Mouse (Mus musculus) retina, embryonic 14.5 days (tissue): Measurements from ENCODE around the gene Il18r1.
A peak's percentile ranks its signal among the peaks of the same experiment; 100 is the strongest.

Experiments used
- DNase-seq: peaks from one replicate; pipeline ENCODE4 v3.0.0-alpha.2; 2015; ENCODE audit warnings: low spot score

The Il18r1 gene

DNA sequence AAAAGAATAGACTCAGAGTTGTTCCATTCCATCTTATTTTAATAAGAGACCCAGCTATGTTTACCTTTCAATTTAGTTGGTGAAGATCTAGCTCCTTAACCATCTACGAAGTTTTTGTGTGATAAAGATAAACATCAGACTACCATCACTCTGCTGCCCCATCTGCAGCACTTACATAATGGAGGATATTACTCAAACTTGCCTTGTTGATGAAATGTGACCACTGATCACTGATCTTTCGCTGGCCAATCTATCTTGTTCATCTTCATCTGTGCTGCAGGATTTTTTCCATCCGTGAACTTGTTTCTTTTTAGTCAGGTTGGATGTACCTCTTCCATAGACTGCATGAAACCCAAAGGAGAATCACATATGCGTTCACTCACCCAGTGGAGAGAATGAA, 29.2 kb downstream of the Il18r1 start:
- DNase-seq, result no peak

DNA sequence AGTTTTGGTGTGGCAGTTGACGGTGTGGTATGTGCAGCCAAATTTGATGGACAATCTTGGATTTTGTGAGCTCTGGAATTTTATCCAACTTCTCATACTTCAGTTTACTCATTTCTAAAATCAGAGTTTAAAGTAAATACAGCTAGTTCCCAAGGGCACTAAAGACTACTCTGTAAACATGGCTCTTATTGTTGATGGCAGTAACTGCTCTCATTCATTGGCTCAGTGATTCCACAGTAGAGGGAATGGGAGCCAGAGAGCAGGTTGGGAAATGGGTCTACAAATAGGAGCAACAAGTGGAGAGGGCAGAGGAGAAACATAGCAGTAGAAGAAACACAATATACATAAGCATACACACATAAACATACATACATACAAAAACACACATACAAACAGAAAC, 34.4 kb downstream of the Il18r1 start:
- DNase-seq, result no peak

DNA sequence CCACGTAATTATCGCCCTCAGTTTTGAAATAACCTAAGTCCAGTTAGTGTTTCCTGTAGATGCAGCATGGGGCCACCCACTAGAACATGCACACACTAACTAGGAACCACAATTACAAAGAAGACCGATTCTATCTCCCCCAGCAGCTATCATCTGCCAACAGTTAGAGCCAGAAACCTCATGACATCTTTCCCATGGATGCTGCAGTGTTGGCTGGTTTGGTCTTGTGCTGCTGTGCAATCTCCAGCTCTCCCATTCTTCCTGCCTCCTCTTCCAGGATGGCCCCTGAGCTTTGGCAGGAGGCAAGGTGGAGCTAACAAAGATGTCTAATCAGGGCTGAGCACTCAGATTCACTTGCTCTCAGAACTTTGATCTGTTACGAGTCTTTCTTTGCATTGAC, 35.8 kb downstream of the Il18r1 start:
- no peak for DNase-seq

DNA sequence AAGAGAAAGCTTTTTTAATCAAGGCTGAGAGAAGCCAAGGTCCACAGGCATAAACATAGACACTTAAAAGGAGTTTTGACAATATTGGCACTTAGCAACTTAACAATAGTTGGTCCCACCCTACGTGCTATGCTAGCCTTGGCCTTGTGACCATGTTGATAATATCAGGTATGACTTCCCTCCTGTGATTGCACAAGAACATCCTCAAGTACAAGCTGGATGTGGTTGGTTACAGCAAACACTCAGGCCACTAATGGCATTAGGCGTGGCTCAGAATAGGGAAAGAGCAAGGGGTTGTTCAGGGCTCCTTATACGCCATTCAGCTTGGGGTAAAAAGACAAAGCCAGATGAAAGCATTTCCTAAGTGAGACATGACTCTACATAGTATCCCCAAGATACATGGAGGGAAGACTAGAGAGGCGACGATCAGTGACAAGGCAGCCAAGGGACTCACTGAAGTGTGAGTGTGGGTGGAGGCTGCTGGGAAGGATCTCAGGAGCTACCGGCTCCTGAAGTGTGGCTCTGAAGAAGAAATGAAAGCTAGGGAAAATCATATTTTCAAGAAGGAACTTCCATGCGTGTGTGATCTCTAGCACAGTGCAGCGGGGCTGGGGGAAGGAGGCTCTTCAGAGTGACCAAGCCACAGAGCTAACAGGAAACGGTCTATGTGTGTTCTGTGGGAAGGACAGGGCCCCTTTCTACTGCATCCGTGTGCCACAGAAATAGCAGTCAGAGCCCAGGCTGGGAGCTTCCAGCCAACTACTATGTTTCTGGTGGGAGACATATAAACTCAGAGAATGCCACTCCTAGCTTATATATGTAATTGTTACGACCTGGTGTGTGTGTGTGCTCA, 36.4 kb downstream of the Il18r1 start:
- DNase-seq, result no peak

DNA sequence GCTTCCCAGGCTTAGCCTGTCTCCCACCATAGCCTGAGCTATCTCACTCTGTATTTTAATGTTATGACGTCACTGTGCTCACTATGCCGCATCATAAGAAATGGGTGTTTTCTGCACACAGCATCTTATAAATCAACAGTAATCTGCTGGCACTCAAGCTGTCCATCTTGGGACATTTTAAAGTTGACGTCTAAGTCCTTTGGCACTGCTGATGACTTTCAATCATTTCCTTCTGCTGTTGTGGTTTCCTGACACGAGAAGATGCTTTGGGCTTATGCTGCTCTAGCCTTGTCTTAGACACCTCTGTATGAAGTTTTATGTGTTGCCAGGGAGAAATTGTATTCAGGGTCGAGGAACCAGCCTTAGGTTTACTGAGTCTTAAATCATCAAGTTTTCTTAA, 39.2 kb downstream of the Il18r1 start:
- DNase-seq, result no peak

DNA sequence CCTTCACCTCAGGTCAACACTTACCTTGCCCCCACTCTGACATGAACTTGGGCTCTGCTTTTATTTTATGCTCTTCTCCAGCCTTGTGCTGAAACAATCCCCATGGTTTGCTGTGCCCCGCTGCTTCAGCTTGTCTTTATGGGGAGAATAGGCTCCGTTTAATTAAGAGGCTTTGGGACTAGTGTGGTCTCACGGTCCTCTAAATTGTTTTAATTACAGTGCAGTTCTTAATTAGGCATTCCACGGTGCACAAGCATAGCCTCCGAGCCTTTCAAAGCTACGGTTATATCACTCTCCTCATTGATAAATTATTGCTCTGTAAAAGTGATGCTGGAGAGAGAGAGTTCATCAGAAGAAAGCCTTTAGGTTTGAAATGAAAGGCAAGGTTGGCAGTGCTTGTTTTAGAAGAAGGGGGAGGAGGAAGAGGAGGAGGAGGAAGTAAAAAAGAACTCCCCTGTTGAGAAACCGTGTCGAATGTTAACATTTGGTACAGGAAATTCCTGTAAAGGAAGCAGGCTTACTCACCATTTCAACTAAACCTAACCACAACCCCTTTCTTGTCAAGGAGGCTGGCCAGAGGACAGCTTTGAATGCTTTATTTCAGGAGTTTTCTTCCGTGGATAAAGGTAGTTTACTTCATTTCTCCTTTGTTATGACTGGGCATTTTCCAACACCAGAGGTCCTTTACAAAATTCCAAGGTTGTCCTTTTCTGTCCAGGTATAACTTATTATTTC, 49.7 kb downstream of the Il18r1 start, which contains the start of gene Il18rap:
TSS of gene Il18rap (plus strand) at position 512 of the 735 bp plus-strand sequence.
- no peak for DNase-seq

DNA sequence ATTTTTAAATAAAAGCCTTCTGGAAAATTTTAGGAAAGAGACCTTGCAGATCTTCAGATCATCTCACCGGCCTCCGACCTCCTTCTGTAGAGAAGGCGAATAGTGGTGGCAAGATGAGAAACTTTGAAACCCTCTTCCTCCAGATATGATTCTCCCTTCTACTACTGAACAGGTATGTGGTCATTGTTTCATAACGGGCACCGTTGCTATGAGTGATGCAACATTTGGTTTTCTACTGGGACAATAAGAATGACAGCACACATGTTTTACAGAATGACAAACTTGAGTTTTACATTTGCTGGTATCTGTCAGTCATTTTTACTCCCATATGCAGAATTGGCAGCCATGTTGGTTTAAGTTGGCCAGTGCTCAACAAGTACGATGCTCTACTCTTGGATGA, 51.0 kb downstream of the Il18r1 start:
- no peak for DNase-seq

DNA sequence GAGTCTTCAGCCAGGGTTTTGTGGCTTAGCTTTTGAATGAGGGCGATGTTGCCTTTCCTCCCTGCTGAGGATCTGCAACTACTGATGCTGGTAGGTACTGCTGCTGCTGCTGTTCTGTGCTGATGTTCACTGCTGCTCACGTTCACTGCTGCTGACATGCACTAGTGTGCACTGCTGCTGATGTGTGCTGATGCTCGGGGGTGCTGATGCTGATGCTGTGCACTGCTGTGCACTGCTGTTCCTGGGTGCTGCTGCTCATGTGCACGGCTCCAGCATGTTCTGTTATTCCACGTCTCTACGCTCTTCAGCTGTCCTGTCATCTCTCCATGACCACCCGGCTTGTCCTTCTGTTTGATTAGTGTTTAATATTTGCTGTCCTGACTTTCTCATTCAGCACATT, 57.6 kb downstream of the Il18r1 start:
- DNase-seq, result no peak

DNA sequence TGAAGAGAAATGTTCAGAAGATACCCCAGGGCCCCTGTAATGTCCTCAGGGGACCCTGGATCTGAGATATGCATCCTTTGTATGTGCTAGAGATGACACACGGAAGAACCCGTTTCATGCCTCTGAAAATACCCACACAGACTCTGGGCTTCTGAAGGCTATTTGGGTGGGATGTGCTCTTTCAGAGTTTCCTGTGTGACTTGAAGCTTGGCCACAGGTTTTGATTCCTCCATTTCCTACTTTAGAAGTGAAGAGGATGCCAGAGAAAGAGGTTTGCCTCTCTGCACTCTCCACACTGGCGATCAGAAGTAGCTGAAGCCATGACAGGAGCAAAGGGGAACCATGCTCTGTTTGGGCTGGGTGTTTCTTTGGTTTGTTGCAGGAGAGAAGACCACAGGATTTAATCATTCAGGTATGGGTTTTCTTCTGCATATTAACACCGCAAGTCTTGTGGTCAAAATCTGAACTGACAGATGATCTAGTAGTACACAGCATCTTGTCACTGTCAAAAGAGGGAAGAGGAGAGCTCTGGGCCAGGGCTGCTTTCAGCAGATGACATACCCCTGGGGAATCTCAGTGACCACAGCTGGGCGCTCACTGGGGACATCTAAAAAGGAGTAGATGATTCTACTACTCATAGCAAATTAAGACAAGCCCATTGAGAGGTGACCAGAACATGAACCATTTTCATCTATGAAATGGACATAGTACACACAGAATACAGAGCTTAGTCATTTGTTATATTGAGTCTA, 58.8 kb downstream of the Il18r1 start:
- DNase-seq, result no peak

DNA sequence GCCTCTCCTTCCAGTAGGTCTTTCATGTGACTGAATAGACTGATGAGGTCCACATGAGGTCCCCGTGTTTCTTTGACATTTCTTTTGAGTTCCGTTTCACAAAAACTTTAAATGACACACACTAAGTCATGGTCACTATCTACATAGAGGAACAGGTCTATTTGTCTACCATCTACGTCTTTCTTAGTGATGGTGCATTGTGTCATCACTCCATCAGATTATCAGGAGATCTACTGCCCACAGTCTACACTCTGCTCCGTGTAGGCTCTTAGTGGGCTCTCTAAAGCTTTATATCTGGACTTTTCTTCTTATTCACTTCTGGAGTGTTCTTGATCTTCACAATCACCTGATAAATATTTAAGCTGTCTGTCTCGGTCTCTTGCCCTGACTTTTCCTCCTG, 63.9 kb downstream of the Il18r1 start:
- DNase-seq, result no peak

DNA sequence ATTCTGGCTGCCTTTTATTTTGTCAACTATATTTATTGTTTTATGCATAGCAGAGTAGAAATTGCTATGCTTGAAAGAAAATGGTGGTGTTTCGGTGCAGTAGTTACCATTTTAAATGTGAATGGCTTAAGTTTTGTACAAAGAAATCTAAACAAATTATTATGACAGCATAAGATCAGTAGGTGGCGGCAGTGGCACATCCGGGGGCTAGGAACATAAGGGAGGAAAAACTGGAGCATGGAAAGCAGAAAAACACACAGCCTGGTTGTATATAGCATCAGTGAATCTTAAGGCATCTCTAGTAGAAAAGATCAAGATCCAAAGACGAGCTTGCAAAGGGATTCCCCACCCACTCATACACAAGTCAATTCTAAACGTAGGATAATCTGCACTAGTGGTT, 72.2 kb downstream of the Il18r1 start:
- peak; percentile 10 for DNase-seq

DNA sequence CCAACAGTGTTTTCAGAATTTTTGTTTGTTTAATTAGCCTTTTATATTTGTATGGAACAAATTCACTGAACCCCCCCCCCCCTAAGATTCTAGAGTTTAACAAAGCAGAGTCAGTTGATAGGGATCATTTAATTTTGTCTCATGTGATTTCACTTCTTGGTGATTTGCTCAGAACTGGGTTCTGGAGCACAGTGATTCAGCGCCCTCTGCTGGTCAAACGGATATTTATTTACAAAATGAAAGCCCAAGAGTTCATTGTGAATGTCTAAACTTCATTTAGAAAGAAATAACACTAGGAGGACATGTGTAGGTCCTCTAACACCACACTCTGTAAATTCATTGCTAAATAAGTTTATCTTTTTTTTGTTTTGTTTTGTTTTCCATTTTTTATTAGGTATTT, 79.3 kb downstream of the Il18r1 start:
- DNase-seq, result peak; percentile 86

DNA sequence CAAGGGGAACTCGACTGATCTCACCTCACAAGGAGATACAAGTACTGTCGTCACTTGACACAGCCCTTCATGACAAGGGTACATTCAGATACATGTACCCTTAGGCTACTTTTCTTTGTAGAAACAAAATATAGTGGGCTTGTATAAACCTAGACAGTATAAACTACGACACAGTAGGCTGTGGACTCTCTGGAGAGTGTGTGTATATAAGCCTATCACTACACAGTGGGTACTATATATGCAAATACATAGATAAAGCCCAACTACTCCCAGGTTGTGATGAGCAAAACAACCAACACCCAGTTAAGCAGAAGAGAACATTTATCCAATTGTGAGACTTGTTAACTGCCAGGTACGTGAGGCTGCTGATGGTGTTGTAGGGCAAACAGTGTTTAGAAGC, 81.3 kb downstream of the Il18r1 start:
- no peak for DNase-seq

DNA sequence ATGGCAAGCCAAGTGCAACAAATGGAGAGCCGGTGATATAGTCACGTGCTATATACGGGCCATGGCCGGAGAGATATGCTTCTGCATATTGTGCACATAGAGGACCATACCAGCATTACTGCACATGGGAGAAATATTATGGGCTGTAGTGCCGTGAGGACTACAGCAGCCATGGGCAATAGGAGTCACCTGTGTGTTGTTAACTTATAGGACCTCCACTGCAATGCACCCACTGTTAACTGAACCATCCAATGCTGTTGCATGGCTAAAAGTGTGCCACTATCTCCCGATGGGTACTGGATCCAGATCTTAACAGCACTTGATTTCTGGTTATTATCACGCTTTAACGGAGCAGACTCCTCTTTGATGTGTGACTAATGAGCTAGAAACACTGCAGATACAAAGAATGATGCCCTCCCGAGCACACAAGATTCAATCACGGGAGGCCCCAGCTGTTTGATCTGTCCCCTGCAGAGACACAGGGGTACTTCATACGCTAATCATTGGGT, 81.8 kb downstream of the Il18r1 start:
- DNase-seq, result peak; percentile 41

DNA sequence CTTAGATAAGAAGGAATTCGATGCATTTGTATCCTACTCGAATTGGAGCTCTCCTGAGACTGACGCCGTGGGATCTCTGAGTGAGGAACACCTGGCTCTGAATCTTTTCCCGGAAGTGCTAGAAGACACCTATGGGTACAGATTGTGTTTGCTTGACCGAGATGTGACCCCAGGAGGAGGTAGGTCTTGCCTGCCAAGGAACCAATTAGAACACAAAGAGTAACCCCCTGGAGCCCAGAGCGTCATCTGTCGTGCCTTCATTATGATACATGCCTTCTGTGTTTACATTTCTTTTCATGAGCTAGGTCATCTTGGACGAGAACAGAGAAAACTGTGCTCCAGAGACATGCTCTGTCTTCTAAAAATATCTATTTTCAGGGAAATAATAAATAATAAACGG, 82.4 kb downstream of the Il18r1 start:
- peak; percentile 20 for DNase-seq
